Mouse (Mus musculus) bone marrow, adult 2 months (tissue): ENCODE results near the gene Tepp. TPM values are rescaled to one million over a fixed set of nuclear protein-coding genes. Genes with fewer than 3 reads are reported as not detected.

ENCODE experiments used
- H3K27ac ChIP-seq: fragments of 200-500 bp; 2 replicates; pipeline ENCODE4 v1.5.1; 2012; ENCODE audit warnings: low read depth, mild to moderate bottlenecking, control low read depth, inconsistent platforms, low read length; ENCODE audit not compliant: control insufficient read depth, poor library complexity, insufficient read depth
- H3K4me1 ChIP-seq: fragments of 200-500 bp; 2 replicates; pipeline ENCODE4 v1.6.1; 2011; ENCODE audit warnings: low read length; ENCODE audit not compliant: control insufficient read depth, insufficient read depth
- H3K4me3 ChIP-seq: fragments of 200-500 bp; replicated peaks from 2 replicates; pipeline ENCODE3; 2011; ENCODE audit warnings: mild to moderate bottlenecking, low read depth, low read length, control low read depth; ENCODE audit not compliant: control insufficient read depth
- CTCF ChIP-seq: fragments of 200-500 bp; IDR thresholded peaks from 2 replicates; pipeline ENCODE4 v1.5.1; 2011; ENCODE audit warnings: low read length, control low read depth; ENCODE audit not compliant: control insufficient read depth, insufficient read depth
- POLR2A ChIP-seq: fragments of 200-500 bp; IDR thresholded peaks from 2 replicates; pipeline ENCODE4 v1.6.1; 2011; ENCODE audit warnings: low read depth, mild to moderate bottlenecking, control low read depth, low read length, borderline replicate concordance; ENCODE audit not compliant: control insufficient read depth
- WGBS: fragments of 180-500 bp; shearing (Covaris S2); methylation state at CpG from one replicate; pipeline ENCODE4 v1.1.7; 2018; 5-methylcytosine and 5-hydroxymethylcytosine counted together
- polyA plus RNA-seq: library from polyadenylated mRNA; stranded (reverse); fragments of >200 nt; gene quantifications from 2 replicates; pipeline ENCODE4 v1.2.4, GENCODE M21; 2011; ENCODE audit warnings: low replicate concordance; ENCODE audit not compliant: missing spikeins, insufficient read depth, insufficient read length

Tepp gene
- polyA plus RNA-seq, 1 experiment, result not detected

DNA sequence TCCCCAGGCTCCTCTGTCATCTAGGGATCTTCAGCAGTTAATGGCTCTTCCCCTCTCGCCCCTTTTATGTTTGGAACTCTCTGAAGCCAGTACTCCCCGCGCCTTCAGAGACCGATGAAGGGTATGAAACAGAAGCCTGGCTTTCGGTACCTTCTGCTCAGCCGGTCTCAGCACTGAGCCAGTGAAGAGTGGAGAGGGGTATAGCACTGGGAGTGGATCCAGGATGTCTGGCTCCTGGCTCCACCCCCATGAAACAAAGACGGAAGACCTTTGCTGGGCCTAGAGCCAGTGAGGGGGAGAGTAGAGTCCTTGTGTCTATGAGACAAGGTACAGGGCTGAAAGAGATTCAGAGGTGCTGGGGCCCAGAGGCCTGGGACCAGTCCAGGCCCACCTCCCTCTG lies 16.5 kb upstream of the Tepp start:
- Histone ChIP-seq H3K4me3 (peak overlapping the region; percentile 26), H3K27ac (no peak overlapping the region), H3K4me1 (no peaks in the 10 kb centered on the region; the same call in 1 of the 2 replicates)
- 16% methylated on average over 7 of the region's 7 CpGs for WGBS
- no peak for TF ChIP-seq CTCF
- no peak for TF ChIP-seq POLR2A

DNA sequence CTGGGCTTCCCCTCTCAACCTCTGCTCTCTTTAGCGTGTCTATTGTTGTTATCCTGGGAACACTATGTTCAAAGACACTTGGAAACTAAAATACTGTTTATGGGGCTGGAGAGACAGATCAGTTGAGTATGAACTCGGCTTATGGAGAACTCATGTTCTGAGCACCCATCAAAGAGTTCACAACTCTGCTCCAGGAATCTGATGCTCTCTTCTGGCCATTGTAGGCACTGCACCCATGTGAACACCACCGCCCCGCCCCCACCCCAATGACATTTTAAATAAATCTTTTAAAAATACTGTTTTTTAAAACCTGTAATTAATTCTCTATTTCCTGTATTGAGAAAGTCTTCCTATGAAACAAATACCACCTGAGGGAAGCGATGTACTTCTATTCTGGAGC lies 8.0 kb upstream of the Tepp start:
- WGBS, result 8% methylated on average over 5 of the region's 5 CpGs
- Histone ChIP-seq H3K4me1 (no peaks in the 10 kb centered on the region), H3K4me3 (no peak overlapping the region), H3K27ac (no peak overlapping the region)
- TF ChIP-seq CTCF, result peak; percentile 34; the same call in 1 of the 2 replicates
- TF ChIP-seq POLR2A, result no peak

GRCm38 (mm10) chr8:95305526-95305925 lies 4.8 kb upstream of the Tepp start:
- WGBS, result 72% methylated on average over 4 of the region's 4 CpGs
- Histone ChIP-seq H3K4me1 (no peaks in the 10 kb centered on the region; the same call in 1 of the 2 replicates), H3K4me3 (no peak overlapping the region), H3K27ac (no peak overlapping the region)
- TF ChIP-seq POLR2A, result no peak
- TF ChIP-seq CTCF, result no peak

GRCm38 (mm10) chr8:95306431-95306830 lies 3.9 kb upstream of the Tepp start, which contains the start of gene Cngb1:
Gene Cngb1, minus strand, starts transcription at chr8:95306585.
- TF ChIP-seq POLR2A (no peak), CTCF (no peak)
- 66% methylated on average over 6 of the region's 6 CpGs for WGBS
- Histone ChIP-seq H3K4me3 (no peak within 1 kb of the TSS), H3K27ac (no peak within 1 kb of the TSS), H3K4me1 (no peaks in the 10 kb centered on the region; the same call in 1 of the 2 replicates)

- no peak overlapping the region for H3K4me3 ChIP-seq
- no peaks in the 10 kb centered on the region; the same call in 1 of the 2 replicates for H3K4me1 ChIP-seq
- TF ChIP-seq POLR2A (no peak), CTCF (peak; percentile 50)
- no peak overlapping the region for H3K27ac ChIP-seq
- 69% methylated on average over 18 of the region's 18 CpGs for WGBS
Measured at GRCm38 (mm10) chr8:95312836-95313235, 2.5 kb downstream of the Tepp start.

GRCm38 (mm10) chr8:95313857-95314256 lies 3.5 kb downstream of the Tepp start:
- no peaks in the 10 kb centered on the region; the same call in 1 of the 2 replicates for H3K4me1 ChIP-seq
- WGBS, result 79% methylated on average over 6 of the region's 6 CpGs
- no peak overlapping the region for H3K4me3 ChIP-seq
- no peak overlapping the region for H3K27ac ChIP-seq
- no peak for TF ChIP-seq POLR2A
- TF ChIP-seq CTCF, result no peak

GRCm38 (mm10) chr8:95314707-95315106 lies 4.3 kb downstream of the Tepp start:
- Histone ChIP-seq H3K4me3 (no peak overlapping the region), H3K4me1 (no peaks in the 10 kb centered on the region), H3K27ac (no peak overlapping the region)
- TF ChIP-seq CTCF (no peak), POLR2A (no peak)
- 24% methylated on average over 2 of the region's 2 CpGs for WGBS

DNA sequence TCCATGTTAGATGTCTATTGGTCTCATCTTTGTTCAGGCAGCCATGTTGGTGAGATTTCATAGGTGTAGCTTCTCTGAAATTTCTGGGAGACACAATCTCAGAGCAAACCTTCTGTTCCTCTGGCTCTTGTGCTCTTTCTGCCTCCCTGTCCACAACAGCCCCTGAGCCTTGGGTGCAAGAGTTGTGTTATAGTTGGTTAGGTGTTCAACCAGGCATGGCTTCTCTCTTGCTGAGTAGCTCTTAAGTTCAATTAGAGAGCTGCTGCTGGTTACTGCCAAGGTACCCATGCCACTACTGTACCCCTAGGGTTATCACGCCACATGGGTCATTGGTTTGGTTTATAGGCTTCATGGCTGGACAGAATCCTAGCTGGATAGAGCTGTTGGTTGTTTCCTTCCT lies 5.0 kb downstream of the Tepp start:
- Histone ChIP-seq H3K4me3 (no peak overlapping the region), H3K4me1 (no peaks in the 10 kb centered on the region), H3K27ac (no peak overlapping the region)
- 82% methylated on average over 1 of the region's 1 CpGs for WGBS
- TF ChIP-seq CTCF, result no peak
- no peak for TF ChIP-seq POLR2A

DNA sequence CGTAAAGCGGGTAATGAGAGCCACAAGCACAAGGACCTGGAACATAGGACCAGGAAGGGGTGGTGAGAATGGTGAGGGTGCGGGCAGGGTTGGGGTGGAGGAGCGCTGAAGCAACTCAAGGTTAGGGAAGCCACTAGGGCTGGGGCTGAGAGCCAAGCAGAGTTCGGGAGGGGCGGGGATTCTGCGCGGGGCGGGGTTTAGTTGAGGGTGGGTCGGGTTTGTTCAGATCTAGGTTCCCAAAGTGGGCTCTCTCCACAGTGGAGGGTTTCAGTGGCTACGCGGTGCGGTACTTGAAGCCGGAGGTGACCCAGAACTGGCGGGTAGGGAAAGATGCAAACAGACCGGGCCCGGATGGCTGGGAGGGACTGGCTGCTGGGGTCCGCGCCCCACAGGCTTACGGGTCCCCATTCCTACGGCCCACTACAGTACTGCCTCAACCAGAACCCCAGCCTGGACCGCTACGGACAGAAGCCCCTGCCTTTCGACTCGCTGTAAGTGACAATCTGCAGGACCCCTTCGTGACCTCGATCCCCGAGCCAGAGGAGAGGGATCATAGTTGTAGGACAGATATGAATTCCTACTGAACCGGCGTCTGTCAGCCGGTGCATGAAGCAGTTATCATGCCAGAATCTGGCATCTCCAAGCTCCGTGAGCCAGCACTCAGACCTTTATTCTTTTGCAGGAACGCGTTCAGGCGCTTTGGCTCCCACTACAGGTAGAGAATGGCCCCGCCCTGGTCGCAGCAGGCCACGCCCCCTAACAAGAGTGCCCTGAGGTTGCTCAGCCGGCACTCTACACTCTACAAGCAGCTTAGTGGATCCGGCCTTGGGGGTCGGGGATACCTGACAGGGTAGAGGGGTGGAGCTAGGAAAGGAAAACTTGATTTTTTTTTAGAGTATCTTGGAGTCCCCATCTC lies 10.1 kb downstream of the Tepp start:
- Histone ChIP-seq H3K4me3 (peak overlapping the region; percentile 27), H3K27ac (no peak overlapping the region), H3K4me1 (no peaks in the 10 kb centered on the region)
- TF ChIP-seq POLR2A (no peak), CTCF (no peak)
- WGBS, result 4% methylated on average over 41 of the region's 41 CpGs

DNA sequence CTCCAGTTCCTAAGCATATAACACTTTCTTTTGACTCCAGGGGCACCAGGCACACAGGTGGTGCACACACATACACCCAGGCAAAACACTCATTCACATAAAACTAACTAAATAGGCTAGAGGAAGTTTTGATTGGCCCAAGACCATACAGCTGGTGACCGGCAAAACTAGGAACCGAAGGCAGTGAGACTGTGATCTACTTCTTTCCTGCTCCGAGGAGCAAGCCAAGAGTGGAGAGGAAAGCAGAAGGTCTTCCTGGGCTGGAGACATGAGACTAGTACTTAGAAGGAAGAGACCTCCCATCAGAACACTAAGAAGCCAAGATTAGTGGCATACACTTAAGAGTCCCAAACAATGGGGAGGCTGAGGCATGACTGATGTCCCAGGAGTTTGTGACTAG lies 12.8 kb downstream of the Tepp start:
- 75% methylated on average over 3 of the region's 3 CpGs for WGBS
- no peaks in the 10 kb centered on the region for H3K4me1 ChIP-seq
- TF ChIP-seq POLR2A, result no peak
- no peak for TF ChIP-seq CTCF
- no peak overlapping the region for H3K27ac ChIP-seq
- H3K4me3 ChIP-seq, result no peak overlapping the region
